Mouse (Mus musculus) forebrain, postnatal 0 days (tissue): ENCODE measurements around the gene Dpf1. TPM values are rescaled to one million over a fixed set of nuclear protein-coding genes. Genes with fewer than 3 reads are reported as not detected.

Source experiments
- ATAC-seq: fragments of 200-750 bp; cut with Nextera tagmentation; 2 replicates; pipeline ENCODE4 v1.8.0; 2017; ENCODE audit warnings: mild to moderate bottlenecking, moderate library complexity
- DNase-seq: peaks from one replicate; pipeline ENCODE4 v3.0.0-alpha.2; 2015
- H3K27ac ChIP-seq: fragments of 300-500 bp; sonication (generic); 2 replicates; pipeline ENCODE4 v1.5.1; 2014; ENCODE audit warnings: low read depth, mild to moderate bottlenecking, antibody characterized with exemption, low read length, moderate library complexity, mixed read lengths
- H3K27me3 ChIP-seq: fragments of 300-500 bp; sonication (generic); 2 replicates; pipeline ENCODE4 v1.6.1; 2014; ENCODE audit warnings: mild to moderate bottlenecking, low read length, mixed read lengths; ENCODE audit not compliant: insufficient read depth
- H3K36me3 ChIP-seq: fragments of 300-500 bp; sonication (generic); 2 replicates; pipeline ENCODE4 v1.6.1; 2014; ENCODE audit warnings: mild to moderate bottlenecking, moderate library complexity; ENCODE audit not compliant: insufficient read depth
- H3K4me1 ChIP-seq: fragments of 300-500 bp; sonication (generic); 2 replicates; pipeline ENCODE4 v1.6.1; 2014; ENCODE audit warnings: antibody characterized with exemption; ENCODE audit not compliant: insufficient read depth
- H3K4me2 ChIP-seq: fragments of 300-500 bp; sonication (generic); 2 replicates; pipeline ENCODE4 v1.6.1; 2014; ENCODE audit warnings: low read depth, mild to moderate bottlenecking, moderate library complexity
- H3K4me3 ChIP-seq: fragments of 300-500 bp; sonication (generic); 2 replicates; pipeline ENCODE4 v1.5.1; 2014; ENCODE audit warnings: low read depth, low read length, mixed read lengths
- H3K9ac ChIP-seq: fragments of 300-500 bp; sonication (generic); 2 replicates; pipeline ENCODE4 v1.6.1; 2014; ENCODE audit warnings: mild to moderate bottlenecking
- H3K9me3 ChIP-seq: fragments of 300-500 bp; sonication (generic); 2 replicates; pipeline ENCODE4 v1.6.1; 2016; ENCODE audit warnings: low read length
- CTCF ChIP-seq: sonication (generic); IDR thresholded peaks from 2 replicates; pipeline ENCODE4 v1.5.1; 2016; ENCODE audit warnings: antibody characterized with exemption, control low read depth, low read depth
- WGBS: fragments of 180-500 bp; shearing (Covaris S2); extraction: QIAGEN DNeasy Blood & Tissue Kit; methylation state at CpG from one replicate; pipeline ENCODE4 v1.1.7; 2014; 5-methylcytosine and 5-hydroxymethylcytosine counted together
- polyA plus RNA-seq: library from polyadenylated mRNA; unstranded; fragments of >200 nt; fragmentation: Nextera tagmentation; extraction: Ambion mirVana; gene quantifications from 2 replicates; pipeline ENCODE4 v1.2.1, GENCODE M21; 2015
- total RNA-seq: library from RNA; depleted of rRNA; stranded (reverse); fragments of >200 nt; gene quantifications from 2 replicates; pipeline ENCODE4 v1.2.3, GENCODE M21; 2014; rRNA removed

Dpf1 gene
- total and polyA plus RNA-seq, 2 experiments from 2014 or later: 243 to 246 TPM

- H3K9ac ChIP-seq: no peak overlapping the region
- H3K4me1 ChIP-seq: no peaks in the 10 kb centered on the region
- H3K36me3 ChIP-seq: peaks cover 26% of the 10 kb centered on the region
- H3K4me2 ChIP-seq: no peak overlapping the region
- 68% methylated on average over 8 of the region's 8 CpGs for WGBS
- H3K9me3 ChIP-seq: no peaks in the 10 kb centered on the region
- no peak overlapping the region for H3K4me3 ChIP-seq
- no peak overlapping the region for H3K27ac ChIP-seq
- no peak for TF ChIP-seq CTCF
- DNase-seq (no peak), ATAC-seq (peak; percentile 70)
- H3K27me3 ChIP-seq: no peaks in the 10 kb centered on the region
Measured at GRCm38 (mm10) chr7:29354161-29354560, 50.4 kb downstream of the Dpf1 start.

GRCm38 (mm10) chr7:29355406-29355805 lies 51.7 kb downstream of the Dpf1 start:
- 86% methylated on average over 8 of the region's 8 CpGs for WGBS
- Histone ChIP-seq H3K27me3 (no peaks in the 10 kb centered on the region), H3K4me1 (no peaks in the 10 kb centered on the region), H3K36me3 (peaks cover 22% of the 10 kb centered on the region; the same call in 1 of the 2 replicates), H3K27ac (no peak overlapping the region), H3K9me3 (no peaks in the 10 kb centered on the region), H3K9ac (no peak overlapping the region), H3K4me3 (no peak overlapping the region), H3K4me2 (no peak overlapping the region)
- TF ChIP-seq CTCF: no peak
- ATAC-seq: no peak
- no peak for DNase-seq

- no peak overlapping the region for H3K9ac ChIP-seq
- H3K4me2 ChIP-seq: no peak overlapping the region
- H3K27ac ChIP-seq: no peak overlapping the region
- H3K4me1 ChIP-seq: no peaks in the 10 kb centered on the region
- ATAC-seq (peak; percentile 89), DNase-seq (peak; percentile 68)
- H3K27me3 ChIP-seq: no peaks in the 10 kb centered on the region
- 56% methylated on average over 13 of the region's 13 CpGs for WGBS
- no peaks in the 10 kb centered on the region for H3K9me3 ChIP-seq
- H3K4me3 ChIP-seq: no peak overlapping the region
- H3K36me3 ChIP-seq: peaks cover 13% of the 10 kb centered on the region; the same call in 1 of the 2 replicates
- no peak for TF ChIP-seq CTCF
Measured at GRCm38 (mm10) chr7:29361497-29361896, 57.7 kb downstream of the Dpf1 start.

- H3K4me3 ChIP-seq: no peak overlapping the region
- H3K27me3 ChIP-seq: no peaks in the 10 kb centered on the region
- TF ChIP-seq CTCF: peak; percentile 88
- WGBS: 18% methylated on average over 4 of the region's 4 CpGs
- peak; percentile 76 for DNase-seq
- H3K4me1 ChIP-seq: peaks cover 11% of the 10 kb centered on the region
- peak; percentile 33; the same call in 1 of the 2 replicates for ATAC-seq
- no peaks in the 10 kb centered on the region for H3K9me3 ChIP-seq
- H3K27ac ChIP-seq: no peak overlapping the region
- H3K4me2 ChIP-seq: no peak overlapping the region
- H3K36me3 ChIP-seq: peaks cover 13% of the 10 kb centered on the region; the same call in 1 of the 2 replicates
- no peak overlapping the region for H3K9ac ChIP-seq
Measured at GRCm38 (mm10) chr7:29364052-29364451, 60.3 kb downstream of the Dpf1 start.

- H3K4me3 ChIP-seq: no peak overlapping the region
- 66% methylated on average over 13 of the region's 13 CpGs for WGBS
- 0 out of 2 replicates have a peak overlapping the region, but pooled peaks have one; percentile 37 for H3K9ac ChIP-seq
- peak; percentile 78 for DNase-seq
- H3K27ac ChIP-seq: peak overlapping the region; percentile 83
- no peak overlapping the region for H3K4me2 ChIP-seq
- H3K4me1 ChIP-seq: peaks cover 11% of the 10 kb centered on the region
- peak; percentile 97 for ATAC-seq
- H3K36me3 ChIP-seq: peaks cover 19% of the 10 kb centered on the region
- no peak for TF ChIP-seq CTCF
- H3K9me3 ChIP-seq: no peaks in the 10 kb centered on the region
- no peaks in the 10 kb centered on the region for H3K27me3 ChIP-seq
Measured at GRCm38 (mm10) chr7:29367166-29368003, 63.6 kb downstream of the Dpf1 start.

Other genes starting within 250 kb of the Dpf1 start
- gene Ryr1, start 178.8 kb upstream of the Dpf1 start, total RNA-seq: 4.6 and 6.7 TPM in 2 replicates
- 4.2 and 8.8 TPM in 2 replicates for gene Ryr1, start 178.8 kb upstream of the Dpf1 start, polyA plus RNA-seq
- gene Rasgrp4, start 169.1 kb upstream of the Dpf1 start, total RNA-seq: 1.8 and 4.0 TPM in 2 replicates
- 0.84 and 1.3 TPM in 2 replicates for gene Rasgrp4, start 169.1 kb upstream of the Dpf1 start, polyA plus RNA-seq
- gene Fam98c, start 147.7 kb upstream of the Dpf1 start, total RNA-seq: 15.9 and 23.5 TPM in 2 replicates
- 24.7 and 25.3 TPM in 2 replicates for gene Fam98c, start 147.7 kb upstream of the Dpf1 start, polyA plus RNA-seq
- gene Ggn, start 133.7 kb upstream of the Dpf1 start, total RNA-seq: 0.67 and 0.77 TPM in 2 replicates
- gene Ggn, start 133.7 kb upstream of the Dpf1 start, polyA plus RNA-seq: 0.39 and 0.40 TPM in 2 replicates
- 19.0 and 29.0 TPM in 2 replicates for gene Spred3, start 133.5 kb upstream of the Dpf1 start, total RNA-seq
- 4.7 and 6.8 TPM in 2 replicates for gene Spred3, start 133.5 kb upstream of the Dpf1 start, polyA plus RNA-seq
- 245 and 253 TPM in 2 replicates for gene Psmd8, start 123.2 kb upstream of the Dpf1 start, total RNA-seq
- 292 and 338 TPM in 2 replicates for gene Psmd8, start 123.2 kb upstream of the Dpf1 start, polyA plus RNA-seq
- 2.5 and 3.5 TPM in 2 replicates for gene Catsperg1, start 89.9 kb upstream of the Dpf1 start, total RNA-seq
- 0.75 and 2.3 TPM in 2 replicates for gene Catsperg1, start 89.9 kb upstream of the Dpf1 start, polyA plus RNA-seq
- gene Kcnk6, start 71.4 kb upstream of the Dpf1 start, total RNA-seq: 1.7 and 6.1 TPM in 2 replicates
- gene Kcnk6, start 71.4 kb upstream of the Dpf1 start, polyA plus RNA-seq: 0.88 and 0.97 TPM in 2 replicates
- gene Yif1b, start 65.6 kb upstream of the Dpf1 start, total RNA-seq: 71.2 and 84.1 TPM in 2 replicates
- gene Yif1b, start 65.6 kb upstream of the Dpf1 start, polyA plus RNA-seq: 97.7 and 100 TPM in 2 replicates
- gene 2200002D01Rik, start 55.5 kb upstream of the Dpf1 start, total RNA-seq: 0.23 TPM in 1 of 2 replicates, not detected in the other
- 0.67 and 0.82 TPM in 2 replicates for gene 2200002D01Rik, start 55.5 kb upstream of the Dpf1 start, polyA plus RNA-seq
- 32.3 and 36.7 TPM in 2 replicates for gene Spint2, start 22.0 kb upstream of the Dpf1 start, total RNA-seq
- gene Spint2, start 22.0 kb upstream of the Dpf1 start, polyA plus RNA-seq: 94.6 and 127 TPM in 2 replicates
- gene Ppp1r14a, start 14.6 kb upstream of the Dpf1 start, total RNA-seq: 1.5 and 2.0 TPM in 2 replicates
- gene Ppp1r14a, start 14.6 kb upstream of the Dpf1 start, polyA plus RNA-seq: 2.3 and 2.8 TPM in 2 replicates
- gene Sipa1l3, start 214.7 kb downstream of the Dpf1 start, total RNA-seq: 26.6 and 44.1 TPM in 2 replicates
- 5.7 and 12.1 TPM in 2 replicates for gene Sipa1l3, start 214.7 kb downstream of the Dpf1 start, polyA plus RNA-seq